Mouse (Mus musculus): Measurements from ENCODE around the gene Ncdn.

Gene Ncdn

DNA sequence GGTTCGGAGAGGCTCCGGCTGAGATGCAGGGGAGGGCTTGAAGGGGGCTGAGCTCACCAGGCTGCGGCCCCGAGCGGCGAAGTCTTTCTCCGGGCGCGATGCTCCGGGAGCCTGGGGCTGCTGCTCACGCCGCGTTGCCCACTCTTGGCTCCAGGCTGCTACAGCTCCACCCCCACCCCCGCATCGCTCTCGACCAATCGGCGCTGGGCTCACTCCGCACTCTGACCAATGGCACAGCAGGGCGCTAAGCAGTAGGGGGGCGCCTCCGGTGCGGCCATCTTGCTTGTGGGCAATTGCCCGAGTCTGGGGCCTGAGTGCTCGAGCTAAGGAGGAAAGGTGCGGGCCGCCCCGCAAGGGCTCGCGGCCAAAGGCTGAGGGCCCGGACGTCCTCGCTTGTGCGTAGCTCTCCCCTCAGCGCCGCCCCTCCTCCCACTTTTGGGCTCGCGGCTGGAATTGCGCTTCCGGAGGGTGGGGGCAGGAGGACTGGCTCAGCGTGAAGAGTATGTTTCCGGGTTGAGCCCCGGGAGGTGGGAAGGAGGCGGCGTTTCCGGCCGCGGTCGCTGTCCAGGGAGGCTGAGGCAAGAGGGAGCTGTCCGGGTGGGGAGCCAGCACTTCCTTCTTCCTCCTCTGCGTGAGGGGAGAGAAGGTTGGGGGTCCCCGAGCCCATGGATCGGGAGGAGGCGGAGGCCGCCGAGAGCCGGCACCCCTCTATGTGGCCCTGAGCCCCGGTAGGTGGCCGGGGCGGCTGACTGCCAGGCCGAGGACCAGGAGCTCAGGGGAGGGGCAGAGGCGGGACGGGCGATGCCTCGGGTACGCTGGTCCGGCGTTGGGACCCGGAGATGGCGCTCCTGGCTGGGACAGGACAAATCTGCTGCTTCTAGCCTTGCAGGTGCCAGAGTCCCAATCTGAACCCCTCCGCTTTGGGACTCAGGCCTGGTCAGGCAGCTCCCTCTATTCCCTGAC, at the start of gene Ncdn, which contains the start of gene AU040320:
Gene Ncdn, minus strand, starts transcription at position 171 of the 963 bp plus-strand sequence.
Gene AU040320, plus strand, starts transcription at position 277 of the 963 bp plus-strand sequence.
- DNase-seq, result peak; percentile 96

DNA sequence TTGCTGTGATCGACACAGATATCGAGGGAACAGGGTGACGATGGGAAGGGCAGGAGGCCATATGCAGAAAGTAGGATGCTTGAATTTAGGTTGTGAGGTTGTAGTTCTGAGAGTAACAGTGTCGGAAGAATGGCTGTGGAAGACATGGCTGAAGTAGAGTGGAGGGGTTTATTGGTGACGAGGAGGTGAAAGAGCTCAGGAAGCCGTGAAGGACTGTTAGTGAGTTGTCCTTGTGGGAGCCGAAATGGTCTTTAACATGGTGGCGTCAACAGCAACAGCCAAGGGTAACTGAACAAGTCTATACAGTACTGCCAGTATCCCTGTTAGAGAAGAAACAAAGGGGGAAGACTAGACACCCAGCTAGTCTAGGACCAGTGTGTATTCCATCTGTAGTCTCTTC, 48.9 kb upstream of the Ncdn start:
- DNase-seq, result no peak

GRCm38 (mm10) chr4:126792341-126793102, 39.3 kb upstream of the Ncdn start:
- DNase-seq, result no peak

DNA sequence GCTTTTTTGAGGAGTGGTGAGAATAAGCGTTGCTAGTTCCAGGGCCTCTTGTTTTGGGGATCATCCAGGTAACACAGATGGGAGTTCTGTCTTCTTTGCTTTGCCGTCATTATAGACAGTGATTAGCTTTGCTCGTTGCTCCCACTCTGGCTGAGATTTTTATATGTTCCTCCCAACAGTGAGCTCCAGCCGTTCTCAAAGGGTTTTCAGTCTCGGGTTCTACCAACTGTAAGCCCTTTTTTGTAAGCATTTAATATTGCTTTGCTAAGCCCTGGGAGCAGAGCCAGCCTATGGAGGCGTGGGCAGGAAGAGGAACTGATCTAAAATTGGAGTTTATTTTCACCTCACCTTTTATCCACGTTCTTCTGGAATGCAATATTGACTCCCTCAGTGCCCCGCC, 29.8 kb upstream of the Ncdn start:
- DNase-seq, result no peak

- peak; percentile 44 for DNase-seq
These were observed 29.3 kb upstream of the Ncdn start for GRCm38 (mm10) chr4:126782512-126782911.

GRCm38 (mm10) chr4:126781871-126782270, 28.6 kb upstream of the Ncdn start:
- DNase-seq, result no peak

DNA sequence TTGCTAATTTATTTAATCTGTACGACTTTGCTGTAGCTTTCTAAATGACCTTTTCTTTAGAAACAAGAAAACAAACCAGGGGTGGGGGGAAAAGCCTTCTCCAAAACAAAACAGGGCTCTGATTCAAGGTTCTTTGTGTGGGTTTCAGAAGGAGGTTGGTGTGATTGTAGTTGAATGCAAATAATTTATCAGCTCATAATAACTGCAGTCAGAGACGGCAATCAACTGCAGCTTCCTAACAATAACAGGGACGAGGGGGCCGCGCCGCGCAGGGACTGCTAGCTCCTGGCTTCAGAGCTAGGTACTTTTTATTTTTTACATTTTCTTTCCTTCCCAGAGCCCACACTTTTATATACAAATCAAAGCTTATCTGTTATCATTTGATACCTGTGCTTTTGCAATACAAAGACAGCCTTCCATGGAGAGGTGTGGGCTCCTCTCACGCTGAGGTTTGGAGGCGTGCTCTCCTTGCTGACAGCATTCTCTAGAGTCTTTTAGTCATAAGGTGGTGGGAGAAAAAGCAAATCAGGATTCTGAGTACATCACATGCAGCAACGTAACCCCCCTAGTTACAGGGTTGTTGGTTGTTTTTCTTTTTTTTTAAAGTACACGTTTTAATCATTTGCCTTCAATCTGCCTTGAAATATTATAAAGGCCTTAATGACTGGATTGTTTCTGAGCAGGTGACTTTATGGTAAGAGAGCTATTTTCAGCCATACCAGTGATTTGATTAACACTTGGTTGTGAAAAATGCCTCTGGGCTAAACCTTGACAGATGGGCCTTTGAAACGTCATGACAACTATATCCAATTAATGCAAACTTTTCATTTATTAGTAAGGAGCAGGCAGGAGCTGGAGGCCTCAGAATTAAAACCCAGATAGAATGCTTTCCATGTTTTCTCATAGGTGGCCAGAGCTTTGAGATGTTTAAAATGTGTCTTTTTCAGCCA, 26.9 kb upstream of the Ncdn start:
- DNase-seq, result no peak

- no peak for DNase-seq
These were observed 25.9 kb upstream of the Ncdn start for GRCm38 (mm10) chr4:126779148-126779581.

GRCm38 (mm10) chr4:126775182-126775581, 21.9 kb upstream of the Ncdn start:
- no peak for DNase-seq

- DNase-seq, result no peak
These were observed 20.6 kb upstream of the Ncdn start for GRCm38 (mm10) chr4:126773871-126774270.

- DNase-seq, result no peak
These were observed 17.6 kb upstream of the Ncdn start for GRCm38 (mm10) chr4:126770831-126771230.

GRCm38 (mm10) chr4:126769800-126770563, 16.7 kb upstream of the Ncdn start:
- no peak for DNase-seq

GRCm38 (mm10) chr4:126763483-126763882, 10.2 kb upstream of the Ncdn start:
- DNase-seq, result no peak

- no peak for DNase-seq
These were observed 9.5 kb upstream of the Ncdn start for GRCm38 (mm10) chr4:126762586-126763359.

DNA sequence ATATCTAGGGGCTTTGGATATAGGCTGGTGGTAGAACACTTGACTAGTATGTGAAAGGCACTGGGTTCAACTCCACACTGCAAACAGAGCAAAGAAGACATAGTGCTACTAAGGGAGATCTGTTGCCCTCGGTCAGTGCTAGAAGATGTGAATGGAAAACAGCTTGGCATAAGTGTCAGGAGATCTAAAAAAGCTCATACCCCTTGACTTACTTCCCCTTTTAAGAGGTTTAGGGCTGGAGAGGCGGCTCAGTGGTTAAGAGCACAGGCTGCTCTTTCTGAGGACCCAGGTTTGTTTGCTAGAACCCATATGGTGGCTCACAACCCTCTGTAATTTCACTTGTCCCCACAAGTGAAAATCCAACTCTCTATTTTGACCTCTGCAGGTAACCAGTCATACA, 6.2 kb upstream of the Ncdn start:
- no peak for DNase-seq

DNA sequence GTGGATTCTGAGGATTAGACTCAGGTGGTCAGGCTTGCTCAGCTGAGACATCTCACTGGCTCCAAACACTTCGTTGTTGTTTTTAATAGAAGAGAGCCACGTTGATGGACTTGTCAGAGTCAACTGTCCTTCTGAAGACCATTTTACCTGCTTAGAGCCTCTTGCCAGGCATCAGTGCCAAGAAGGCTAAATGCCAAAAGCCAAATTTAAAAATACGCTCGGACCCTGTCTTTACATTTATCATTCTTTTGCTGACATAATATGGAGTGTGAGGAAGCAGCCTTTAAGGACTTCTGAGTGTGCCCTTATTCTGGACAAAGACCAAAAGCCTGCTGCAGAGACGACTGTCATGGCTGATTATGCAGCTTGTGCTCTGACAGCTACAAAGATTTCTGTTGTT, 5.1 kb upstream of the Ncdn start:
- no peak for DNase-seq

DNA sequence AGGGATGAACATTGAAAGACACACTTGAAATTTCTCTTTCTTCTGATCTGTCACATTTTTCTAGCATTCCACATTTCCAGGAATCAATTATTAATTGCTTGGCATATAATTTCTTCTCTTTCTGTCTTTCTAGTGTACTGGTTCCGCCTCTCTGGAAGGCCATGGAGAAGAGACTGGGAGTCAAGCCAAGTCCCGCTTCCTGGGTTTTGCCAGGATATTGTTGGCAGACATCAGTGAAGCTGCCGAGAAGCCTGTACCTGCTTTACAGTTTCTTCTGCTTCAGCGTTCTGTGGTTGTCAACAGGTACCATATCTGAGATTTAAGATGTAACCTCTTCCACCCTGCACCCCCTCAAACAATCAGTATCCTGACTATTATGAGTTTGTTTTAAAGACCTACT, 3.5 kb upstream of the Ncdn start:
- no peak for DNase-seq

DNA sequence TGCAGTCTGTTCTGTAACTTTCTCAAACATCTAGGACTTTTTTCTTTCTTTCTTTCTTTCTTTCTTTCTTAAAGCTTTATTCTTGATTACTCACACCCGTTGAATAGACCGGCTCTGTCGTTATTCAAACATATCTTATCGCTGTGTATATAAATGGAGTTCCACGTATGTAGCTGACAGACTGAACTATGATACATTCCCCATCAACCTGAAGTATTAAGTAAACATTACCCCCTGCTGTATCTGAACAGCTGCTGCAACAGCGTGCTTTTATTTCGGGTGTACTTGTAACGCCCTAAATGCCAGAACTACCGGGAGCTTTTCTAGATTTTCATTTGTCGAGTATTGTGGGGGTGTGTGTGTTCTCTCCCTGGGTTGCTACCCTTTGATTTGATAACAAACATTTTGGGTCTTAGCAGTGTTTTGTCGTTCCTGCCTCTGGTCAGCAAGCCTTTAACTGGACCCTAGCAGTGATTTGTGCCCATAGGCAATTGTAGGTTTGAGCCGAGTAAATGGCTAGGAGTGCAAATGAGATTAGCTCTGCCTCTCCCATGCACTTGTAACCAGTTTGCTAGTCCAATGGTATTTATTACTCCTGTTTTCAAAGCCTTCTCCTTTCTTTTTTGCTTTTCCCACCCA, 1.6 kb upstream of the Ncdn start:
- DNase-seq, result no peak

- DNase-seq, result no peak
These were observed 983 bp upstream of the Ncdn start for GRCm38 (mm10) chr4:126754231-126754611.

- DNase-seq, result no peak
These were observed 563 bp downstream of the Ncdn start for GRCm38 (mm10) chr4:126752608-126753141.
